Mouse (Mus musculus) gastrocnemius, adult 18-20 months (tissue): ENCODE results near the gene Nbea. TPM values are rescaled to one million over a fixed set of nuclear protein-coding genes. Genes with fewer than 3 reads are reported as not detected.

Experiments
- DNase-seq: peaks from one replicate; pipeline ENCODE4 v3.0.0; 2021; ENCODE audit warnings: low spot score
- total RNA-seq, 2 experiments: library from RNA; stranded (reverse); gene quantifications; 2 replicates each; pipeline ENCODE4 v1.2.3; 2021

The Nbea gene
- total RNA-seq, 2 experiments from 2014 or later: 3.7 to 4.9 TPM

DNA sequence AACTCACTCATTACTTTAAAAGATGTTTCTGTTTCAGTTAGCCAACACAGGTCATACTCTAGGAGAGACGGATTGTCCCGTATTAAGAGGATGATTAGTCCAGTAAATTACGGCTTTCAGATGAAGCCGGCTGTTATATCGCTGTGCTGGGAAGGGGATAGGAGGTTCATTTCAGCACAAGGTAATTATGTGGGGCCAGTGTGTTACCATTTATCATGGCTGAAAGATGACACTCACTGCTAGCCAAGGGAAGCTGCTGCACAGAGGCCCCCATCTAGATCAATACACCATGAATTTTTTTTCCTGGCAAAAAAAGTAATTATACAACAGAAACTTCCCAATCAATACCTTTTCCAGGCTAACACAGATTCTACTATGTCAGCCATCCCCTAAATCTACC, 353.3 kb downstream of the Nbea start:
- no peak for DNase-seq

DNA sequence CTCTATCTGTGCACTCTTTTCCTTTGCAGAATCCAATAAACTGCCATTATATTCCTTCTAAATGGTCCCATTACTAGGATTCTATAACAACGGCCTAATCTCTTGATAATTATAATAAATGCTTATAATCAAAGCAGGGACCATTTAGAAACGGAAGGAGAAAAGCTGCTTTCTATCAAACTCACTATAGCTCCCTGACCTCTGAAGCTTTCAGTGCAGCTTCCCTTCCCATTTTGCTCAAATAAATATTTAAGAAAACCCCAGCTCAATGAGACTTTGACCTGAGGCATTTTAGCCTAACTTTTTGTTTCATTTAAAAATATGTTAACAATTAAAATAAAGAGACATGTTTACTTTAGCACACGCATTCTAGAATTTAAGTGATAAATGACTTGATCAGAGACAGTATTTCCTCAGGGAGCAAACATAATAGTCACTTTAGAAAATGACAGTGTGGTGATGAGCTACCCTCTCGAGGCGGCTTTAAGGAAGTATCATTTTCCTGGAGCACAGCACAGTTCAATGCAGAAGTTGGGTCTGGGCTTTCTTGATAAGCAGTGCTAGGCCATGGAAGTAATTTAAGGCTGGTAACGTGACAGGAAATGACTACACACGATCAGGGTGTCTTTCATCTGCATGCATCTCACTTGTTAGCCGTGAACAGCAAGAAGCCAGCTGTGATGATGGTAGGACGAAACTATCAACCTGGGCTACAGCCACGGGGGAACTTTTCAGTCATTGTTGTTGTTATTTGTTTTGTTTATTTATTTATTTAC, 354.8 kb downstream of the Nbea start:
- no peak for DNase-seq

DNA sequence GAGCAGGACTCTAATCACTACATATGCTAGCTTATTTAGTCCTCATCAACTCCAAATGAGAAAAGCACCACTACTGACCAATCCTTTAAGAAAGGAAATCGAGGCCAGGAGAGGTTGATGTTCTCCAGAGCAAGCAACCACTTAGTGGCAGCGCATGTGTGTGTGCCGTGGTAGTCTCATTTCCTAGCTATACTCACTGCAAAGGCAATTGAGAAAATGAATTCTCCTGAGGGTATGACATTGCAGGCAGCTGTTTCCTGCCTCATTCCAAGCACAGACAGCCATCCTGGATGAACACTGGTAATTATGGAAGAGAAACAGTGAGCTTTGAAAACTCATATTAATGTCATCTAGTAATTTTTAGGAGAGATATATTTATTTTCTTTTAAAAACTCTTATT, 358.6 kb downstream of the Nbea start:
- DNase-seq: no peak

DNA sequence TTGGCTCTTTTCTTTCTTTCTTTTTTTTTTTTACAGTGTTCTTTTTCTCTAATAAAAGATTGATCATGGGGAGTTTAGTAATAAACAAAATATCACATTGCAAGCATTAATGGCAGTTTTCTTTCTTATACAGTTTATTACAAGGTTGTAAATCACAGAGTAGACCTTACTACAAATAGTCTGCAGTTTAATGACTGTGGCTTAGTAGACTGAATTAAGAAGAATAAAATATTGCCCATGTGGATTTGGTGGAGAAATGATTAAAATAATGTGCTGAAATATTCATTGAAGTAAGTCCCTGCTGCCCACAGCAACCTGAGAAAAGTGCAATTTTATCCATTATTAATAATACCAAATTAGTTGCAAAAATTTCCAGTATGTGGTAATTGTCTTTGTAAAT, 363.9 kb downstream of the Nbea start:
- DNase-seq: no peak

DNA sequence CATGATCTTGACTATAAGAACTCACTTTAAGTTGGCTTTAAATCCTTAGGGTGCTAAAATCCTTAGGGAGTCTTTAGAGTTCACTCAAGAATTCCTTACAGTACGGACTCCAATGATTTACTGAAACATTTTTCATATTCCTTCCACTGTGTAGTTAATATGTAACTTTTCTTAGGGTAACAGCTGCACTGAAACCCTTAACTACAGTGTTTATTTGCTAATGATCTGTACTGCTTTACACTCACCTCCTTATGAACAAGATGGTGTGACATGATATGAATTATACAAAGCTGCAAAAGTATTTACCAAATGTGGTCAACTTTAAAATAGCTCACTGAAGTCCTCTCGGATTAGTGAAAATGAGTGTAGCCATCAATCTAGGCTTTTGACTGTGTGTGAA, 365.4 kb downstream of the Nbea start:
- no peak for DNase-seq

DNA sequence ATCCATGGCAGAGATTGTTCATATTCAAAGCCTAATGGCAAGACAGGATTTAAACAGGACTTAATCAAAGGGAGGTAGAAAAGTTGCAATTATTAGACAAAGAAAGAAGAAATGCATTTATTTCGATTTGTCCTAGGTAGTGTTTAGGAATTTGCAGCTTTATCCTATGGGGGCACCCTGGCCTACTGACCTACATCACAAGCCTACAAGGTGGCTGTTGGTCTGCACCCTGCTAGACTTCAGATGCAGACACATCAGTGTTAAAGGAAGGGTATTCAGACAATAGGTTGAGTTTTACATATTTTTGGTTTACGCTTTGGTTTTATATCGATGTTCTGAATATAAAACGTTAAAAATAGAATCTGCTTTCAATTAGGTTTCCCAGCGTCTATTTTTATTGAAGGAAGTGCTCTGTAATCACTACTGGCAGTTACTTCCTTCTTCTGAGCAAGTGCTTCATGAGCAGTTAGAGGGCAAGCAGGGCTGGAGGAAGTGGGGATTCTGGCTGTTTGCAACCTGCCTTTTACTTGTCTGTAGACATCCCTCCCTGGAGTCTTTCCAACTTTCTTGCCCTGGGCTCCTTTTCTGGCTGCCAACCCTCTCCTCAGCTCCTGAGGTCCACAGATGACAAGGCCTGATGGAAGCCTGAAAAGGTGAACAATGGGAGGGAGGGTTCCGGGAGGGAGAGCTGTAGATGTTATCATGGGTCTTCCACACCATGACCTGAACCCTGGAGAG, 366.7 kb downstream of the Nbea start:
- DNase-seq: no peak

DNA sequence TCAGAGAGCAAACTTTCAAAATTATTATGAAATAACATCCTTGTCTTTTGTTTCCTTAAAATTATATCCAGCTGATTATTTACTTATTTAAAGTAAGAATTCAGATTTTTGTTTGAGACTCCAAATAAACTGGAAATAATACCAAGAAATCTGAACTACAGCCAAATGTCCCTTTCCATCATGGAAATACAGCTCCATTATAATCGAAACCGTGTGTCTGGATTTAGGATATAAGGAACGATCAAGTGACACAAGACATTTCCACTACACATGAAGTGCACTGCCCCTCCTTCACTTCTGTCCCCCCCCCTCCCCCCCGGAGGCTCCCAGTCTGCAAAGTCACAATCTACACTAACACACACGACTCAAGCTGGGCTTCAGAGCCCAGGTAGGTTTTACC, 367.4 kb downstream of the Nbea start:
- DNase-seq: no peak

DNA sequence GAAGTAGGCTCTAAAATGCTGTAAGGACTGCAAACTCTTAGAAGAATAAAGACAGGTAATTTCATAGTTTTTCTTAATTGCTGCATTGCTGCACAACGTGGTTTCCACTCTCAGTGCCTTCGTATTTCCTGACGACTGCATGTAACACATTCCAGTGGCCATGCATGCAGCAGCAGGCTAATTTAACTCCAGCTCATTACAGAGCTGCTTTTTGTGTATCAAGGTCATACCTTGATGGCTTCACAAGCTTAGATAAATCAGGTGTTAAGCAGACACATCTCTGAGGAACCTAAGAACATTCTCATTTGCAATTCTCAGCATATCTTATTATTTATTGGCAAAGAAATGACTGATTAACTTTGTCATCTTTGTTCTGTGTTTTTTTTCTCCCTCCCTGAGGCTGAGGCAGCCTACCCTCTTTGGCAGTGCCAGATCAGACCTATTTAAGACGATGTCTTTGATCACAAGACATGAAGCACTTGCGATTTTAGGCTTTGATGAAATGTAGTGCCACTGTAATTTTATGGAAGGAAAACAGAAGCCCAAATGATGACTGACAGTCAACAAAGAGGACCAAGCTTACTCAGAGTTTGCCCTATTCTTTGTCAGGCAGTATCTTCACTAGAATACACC, 368.4 kb downstream of the Nbea start:
- no peak for DNase-seq

DNA sequence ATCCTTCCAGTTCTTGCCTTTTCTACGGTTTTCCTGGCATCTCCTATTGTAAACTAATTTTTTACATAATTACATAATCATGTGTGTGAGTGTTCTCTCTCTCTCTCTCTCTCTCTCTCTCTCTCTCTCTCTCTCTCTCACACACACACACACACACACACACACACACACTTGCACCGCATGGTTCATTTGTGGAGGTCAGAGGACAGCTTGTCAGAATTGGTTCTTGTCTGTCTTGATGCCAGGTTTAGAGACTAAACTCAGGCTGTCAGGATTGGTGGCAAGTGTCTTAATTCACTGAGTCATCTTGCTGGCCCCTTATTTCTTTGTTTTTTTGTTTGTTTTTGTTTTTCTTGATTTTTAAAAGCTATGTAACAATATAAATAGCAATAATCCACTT, 388.7 kb downstream of the Nbea start:
- no peak for DNase-seq

DNA sequence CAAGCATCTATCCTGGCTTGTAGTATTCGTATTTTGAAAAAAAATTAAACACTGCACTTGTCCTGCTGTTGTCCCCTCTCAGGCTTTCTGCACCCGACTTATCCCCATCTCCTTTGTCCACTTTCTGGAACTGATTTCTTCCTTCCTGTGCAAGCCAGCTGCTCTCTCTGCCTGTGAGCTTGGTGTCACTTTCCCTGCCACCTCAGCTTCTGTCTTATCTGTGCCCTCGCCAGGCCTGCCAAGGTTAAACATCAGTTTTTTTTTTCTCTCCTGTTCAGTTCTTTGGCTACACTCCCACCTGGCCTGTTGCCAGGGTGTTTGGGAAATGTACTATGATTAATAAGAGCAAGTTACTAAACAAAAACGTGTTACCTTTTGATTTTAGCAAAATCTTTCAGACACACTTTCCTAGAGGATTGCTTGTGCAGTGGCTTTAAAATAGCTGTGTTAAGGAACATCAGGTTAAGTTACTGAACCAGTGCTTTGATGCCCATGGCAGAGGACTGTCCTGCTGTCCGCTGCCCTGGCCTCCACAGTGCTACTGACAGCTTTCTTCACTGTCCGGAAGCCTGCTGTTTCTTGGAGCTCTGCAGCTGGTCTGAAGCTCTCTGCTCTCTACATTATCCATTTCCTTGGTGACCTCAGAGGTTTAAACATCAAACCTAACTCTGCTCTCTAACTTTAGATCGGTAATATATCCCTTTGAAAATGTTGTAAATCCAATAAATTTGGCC, 389.5 kb downstream of the Nbea start:
- DNase-seq: peak; percentile 50

DNA sequence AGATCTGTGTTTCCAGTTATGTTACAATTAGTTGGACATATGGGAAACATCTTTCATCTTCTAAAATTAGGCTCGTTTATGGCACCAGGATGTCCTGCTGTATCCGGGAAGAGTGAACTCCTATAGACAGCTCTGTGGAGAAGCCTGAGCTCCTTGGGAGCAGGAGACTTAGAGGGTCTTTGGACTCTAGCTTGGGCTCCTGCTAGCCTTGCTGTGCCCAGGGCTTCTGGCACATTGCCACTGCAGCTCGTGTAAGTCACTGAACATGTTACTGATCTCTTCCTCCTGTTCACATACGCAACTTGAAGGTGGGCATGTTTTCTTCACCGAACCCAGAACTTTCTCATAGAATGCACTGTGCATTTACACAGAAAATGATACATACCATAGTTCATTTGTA, 391.2 kb downstream of the Nbea start:
- no peak for DNase-seq

DNA sequence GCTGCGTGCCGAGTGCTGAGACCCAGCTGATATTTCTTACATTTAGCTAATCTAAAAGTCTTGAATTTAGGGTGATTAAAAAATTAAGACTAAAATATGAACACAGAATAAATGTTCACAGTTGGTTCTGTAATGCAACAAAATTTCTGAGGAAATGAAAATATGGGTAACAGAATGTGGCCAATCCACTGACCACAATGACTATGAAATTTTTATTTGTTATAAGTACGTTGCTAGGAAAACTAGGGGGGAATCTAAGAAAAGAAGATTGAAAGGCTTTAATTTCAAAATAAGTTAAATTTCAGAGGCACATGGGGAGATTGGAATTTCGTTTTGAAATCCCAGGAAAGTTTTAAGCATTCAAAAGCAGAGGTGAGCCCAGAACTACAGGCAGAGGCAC, 392.9 kb downstream of the Nbea start:
- no peak for DNase-seq

DNA sequence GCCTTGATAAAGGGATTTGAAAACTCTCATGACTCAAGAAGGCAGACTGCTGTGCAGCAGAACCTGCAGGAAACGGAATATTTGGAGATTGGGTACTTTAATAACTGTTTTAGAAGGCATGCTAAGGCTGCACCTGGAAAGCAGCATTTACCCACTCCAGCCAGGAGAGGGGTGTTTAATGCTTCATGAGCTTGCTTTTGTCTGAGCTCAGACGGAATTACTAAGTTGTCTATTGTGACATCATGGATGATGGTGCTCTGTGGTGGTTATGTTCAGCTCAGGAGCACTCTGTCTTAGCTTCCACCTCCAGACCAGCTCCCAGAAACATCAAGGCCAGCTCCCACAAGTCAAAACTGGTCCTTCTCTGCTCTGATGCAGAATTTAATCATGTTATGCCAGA, 393.6 kb downstream of the Nbea start:
- no peak for DNase-seq

DNA sequence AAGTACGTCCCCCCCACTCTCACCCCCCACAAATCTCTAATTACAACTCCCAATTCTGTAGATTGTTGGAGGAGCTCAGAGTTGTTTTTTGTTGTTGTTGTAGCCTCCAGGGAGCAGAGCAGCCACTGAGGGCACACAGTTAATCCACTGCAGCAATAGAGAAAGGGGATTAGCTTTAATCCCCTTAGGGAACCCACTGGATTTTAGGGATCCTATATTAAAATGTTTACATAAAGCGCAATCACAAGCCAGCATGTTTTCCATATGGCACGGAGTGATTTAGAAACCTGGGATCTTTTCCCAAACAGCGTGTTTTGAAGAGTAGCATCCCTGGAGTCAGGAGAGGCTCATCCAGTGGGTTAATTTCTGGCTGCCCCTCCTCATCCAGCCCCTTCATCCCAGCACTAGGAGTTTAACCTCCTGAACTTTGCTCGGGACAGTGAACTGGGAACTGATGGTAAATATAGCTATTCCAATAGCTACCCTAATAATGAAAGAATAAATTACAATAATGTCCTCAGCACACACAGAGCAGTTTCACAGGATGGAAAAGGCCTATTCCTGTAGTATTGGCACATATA, 394.8 kb downstream of the Nbea start:
- no peak for DNase-seq

DNA sequence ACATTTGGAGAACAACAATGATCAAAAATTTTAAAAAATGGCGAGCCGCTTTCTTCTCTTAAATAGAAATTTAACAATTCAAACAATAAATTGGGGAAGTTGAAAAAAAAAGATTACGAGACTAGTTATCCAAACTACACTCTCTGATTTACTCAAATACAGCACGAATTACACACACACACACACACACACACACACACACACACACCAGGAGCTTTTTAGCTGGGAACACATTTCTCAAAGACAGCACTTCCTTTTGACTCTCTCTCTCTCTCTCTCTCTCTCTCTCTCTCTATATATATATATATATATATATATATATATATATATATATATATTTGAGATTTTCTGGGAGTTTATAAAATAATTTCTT, 395.3 kb downstream of the Nbea start:
- DNase-seq: no peak

DNA sequence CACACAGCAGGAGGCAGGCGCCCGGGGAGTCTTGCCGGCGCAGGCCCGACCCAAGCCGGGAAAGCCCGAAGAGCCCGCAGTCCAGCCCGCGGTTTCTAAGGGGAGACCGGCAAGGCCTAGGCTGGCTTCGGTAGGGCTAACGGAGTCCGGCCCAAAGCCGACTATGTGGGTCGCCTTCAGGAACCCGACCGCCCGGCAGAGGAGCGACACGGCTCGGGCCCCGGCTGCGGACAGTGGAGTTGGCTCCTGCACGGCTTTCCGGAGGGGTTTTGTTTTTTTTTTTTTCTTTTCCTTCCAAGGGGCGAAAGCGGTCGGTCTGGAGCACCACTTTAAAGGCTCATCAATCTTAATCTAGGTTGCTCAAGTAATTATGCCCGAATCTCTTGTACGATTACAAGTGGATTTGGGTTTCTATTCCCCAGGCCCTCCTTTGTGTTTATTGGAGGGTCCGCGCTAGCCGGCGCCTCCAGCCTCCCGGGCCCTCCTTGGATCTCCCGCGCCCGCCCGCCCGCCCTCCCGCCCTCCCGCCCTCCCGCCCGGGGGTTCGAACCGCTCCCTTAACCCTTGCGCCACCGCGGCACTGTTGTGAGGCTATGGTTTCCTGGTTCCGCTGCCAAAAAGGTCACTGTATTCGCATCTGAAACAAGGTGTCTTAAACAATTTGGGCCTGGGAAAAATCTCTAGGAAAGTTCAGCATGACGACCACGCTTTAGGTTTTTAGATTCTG, 395.9 kb downstream of the Nbea start:
- DNase-seq: peak; percentile 40

DNA sequence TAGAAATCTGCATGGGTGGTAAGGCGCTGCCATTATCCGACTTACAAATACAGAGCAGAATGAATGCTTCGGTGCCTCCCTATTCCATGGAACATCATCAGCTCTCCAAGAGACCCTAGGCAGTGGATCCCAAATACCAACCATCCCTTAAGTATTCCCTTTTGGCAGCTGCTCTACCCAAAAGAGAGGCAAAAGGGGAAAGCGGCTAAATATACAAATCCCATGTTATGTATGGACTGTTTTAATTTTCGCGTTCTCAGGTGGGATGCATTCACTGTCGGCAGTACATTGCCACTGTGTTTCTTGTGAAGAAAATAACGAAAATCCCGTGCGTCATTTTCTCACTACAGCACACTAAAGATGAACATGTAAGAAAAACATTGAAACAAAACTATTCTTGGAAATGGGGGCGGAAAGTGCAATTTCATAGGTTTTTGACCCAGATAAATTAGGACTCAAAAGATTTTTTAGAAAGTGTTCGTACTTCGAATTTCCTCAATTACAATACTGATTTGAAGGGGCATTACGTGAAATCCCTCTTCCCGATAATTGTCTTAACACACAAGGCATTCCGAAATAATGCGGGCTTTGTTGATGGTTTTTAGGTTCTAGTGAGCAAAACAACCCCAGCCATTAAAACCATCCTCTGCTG, 396.5 kb downstream of the Nbea start:
- no peak for DNase-seq

DNA sequence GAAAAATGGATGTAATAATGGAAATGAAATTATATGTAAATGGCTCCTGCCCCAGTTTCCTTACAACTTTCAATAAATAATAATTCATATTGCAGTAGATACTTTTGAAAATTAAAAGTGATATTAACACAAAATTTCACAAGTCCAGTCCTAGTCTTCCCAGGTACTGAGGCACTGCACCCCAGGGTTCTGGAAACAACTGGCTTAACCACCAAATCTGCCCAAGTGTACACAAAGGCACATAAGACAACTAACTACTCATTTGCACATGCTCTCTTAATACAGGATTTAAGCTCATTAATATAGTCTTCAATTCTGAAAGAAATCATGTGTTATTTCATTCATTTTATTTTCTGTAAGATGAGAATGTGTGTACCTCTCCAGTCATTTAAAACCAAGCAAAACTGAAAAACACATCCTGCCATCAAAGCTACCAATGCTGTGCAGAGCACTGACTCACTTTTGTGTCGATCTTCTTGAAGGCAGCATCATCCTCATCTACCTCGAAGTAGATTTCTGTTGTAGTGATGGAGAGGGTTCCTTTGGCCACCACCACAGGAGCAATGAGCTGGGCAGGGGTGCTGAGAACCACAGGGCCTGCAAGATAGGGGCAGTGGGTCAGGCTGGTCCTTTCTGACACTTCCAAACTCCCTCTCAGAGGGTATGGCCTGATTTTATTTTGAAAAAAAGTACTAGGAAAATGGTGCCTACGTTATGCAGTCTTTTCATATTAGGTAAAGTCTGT, 397.3 kb downstream of the Nbea start:
- no peak for DNase-seq

DNA sequence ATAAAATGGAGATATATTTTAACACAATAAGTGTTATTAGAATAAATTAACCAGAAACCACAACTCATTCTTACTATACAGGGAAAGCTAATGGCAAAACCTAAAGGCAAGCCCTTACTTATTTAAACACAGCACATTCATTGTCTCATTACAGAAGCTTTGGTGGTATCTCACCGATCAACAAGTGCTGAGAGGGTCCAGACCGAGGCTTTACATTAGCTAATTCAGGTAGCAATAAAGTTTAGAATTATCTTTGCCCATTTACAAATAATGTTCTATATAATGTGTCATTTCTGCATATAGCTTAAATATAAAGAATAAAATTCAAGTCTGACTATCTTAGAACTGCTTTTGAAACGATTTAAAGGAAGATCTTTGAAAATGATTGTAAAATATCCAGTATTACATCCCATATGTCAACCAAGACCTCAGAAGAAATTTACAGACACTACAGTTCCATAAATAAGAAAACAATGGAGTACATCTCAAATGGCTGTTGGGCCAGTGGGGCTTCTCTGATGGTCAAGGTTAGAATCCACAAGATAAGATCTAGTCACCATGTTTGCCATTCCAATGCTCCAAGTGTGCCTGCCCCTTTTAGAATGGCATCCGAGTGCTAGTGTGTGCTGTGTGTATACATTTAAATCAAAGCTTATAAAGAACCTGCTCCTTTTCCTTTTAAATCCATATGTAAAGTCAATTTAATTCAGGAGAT, 398.1 kb downstream of the Nbea start:
- no peak for DNase-seq
